ENCODE assay signal across 8 mouse cellular contexts in the genomic region with DNA sequence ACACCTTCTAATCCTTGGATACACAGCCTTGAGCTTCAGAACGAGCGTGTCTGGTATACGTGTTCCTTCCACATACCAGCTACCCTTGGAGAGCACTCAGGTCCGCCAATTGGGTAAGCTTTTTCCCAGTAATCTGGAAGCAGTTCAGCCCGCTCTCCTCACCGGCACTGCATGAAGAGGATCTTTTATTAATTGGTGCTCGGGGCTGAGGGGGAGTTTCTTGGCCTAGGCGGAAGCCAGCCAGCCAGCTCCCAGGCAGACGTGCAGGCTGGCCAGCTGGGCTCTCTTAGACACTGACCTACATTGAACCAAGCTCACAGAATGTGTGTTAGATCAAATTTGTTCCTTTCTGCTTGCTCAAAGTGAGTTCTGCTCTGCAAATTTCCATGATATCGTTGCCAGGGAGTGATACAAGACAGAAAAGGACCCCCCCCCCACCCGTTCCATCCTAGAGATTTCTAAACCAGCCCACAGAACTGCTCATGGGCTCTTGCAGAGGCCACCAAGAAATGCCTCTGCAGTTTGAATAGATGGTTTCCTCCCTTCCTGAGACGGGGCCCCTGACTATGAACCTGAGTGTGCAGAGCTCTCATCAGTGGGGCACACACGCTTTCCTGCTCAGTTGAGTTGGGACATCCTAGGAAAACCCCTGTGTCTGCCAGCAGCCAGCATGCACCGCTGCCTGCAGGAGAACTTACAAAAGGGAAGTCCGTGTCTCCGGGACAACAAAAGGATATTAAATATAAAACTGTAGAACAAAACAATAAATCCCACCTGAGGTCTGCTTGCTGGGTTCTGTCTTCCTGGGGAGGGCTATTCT.
DNase-seq lines count a peak whose midpoint lies in the region; ATAC-seq and TF ChIP-seq lines count a peak whose summit lies in the region.

No protein-coding gene starts in this region.

- no peaks in the 10 kb centered on the region for H3K27me3 ChIP-seq in embryonic facial prominence, embryonic 10.5 days (replicated peaks; ENCODE audit: low read depth, poor library complexity, severe bottlenecking)
- no peaks in the 10 kb centered on the region for H3K27me3 ChIP-seq in kidney, adult 2 months (replicated peaks; ENCODE audit: control insufficient read depth, insufficient read depth, low read length)
- peaks cover 16% of the 10 kb centered on the region for H3K27me3 ChIP-seq in midbrain, embryonic 13.5 days

- H3K4me2 ChIP-seq in midbrain, embryonic 13.5 days (replicated peaks) = no peak overlapping the region

- peaks cover 38% of the 10 kb centered on the region for H3K4me1 ChIP-seq in embryonic facial prominence, embryonic 10.5 days
- peaks cover 9% of the 10 kb centered on the region; the same call in 1 of the 2 replicates for H3K4me1 ChIP-seq in kidney, adult 2 months (ENCODE audit: control insufficient read depth, insufficient read depth, low read length)
- H3K4me1 ChIP-seq in midbrain, embryonic 13.5 days (replicated peaks) = peaks cover 18% of the 10 kb centered on the region

- H3K4me3 ChIP-seq in embryonic facial prominence, embryonic 10.5 days = no peak overlapping the region
- H3K4me3 ChIP-seq in kidney, adult 2 months (ENCODE audit: insufficient read depth, low read depth, low read length) = no peak overlapping the region
- no peak overlapping the region for H3K4me3 ChIP-seq in midbrain, embryonic 13.5 days (replicated peaks)

- peak; percentile 37; the same call in 1 of the 2 replicates for ATAC-seq in midbrain, embryonic 13.5 days

- peak; percentile 36 for DNase-seq in brain, embryonic 18.5 days (ENCODE audit: low read depth, low spot score)
- DNase-seq in embryonic facial prominence, embryonic 10.5 days (ENCODE audit: low spot score) = peak; percentile 52
- peak; percentile 54 to 70 for DNase-seq in heart, adult 18-20 months
- DNase-seq in kidney, adult 2 months = peak; percentile 51
- peak; percentile 30 for DNase-seq in left cerebral cortex, postnatal 36 days (ENCODE audit: low spot score in 2 of 2)
- peak; percentile 32 for DNase-seq in telencephalon, adult 2 months (ENCODE audit: low read depth, low spot score)
- DNase-seq in MN1 (ENCODE audit: low spot score) = no peak

- intact Hi-C loops in left cerebral cortex, postnatal 36 days (cut with DNase I) = loop anchor here (10.0 kb wide), 1 partner anchor 198 kb away; no protein-coding TSS in a partner anchor

- no peaks in the 10 kb centered on the region for H3K36me3 ChIP-seq in embryonic facial prominence, embryonic 10.5 days (replicated peaks)
- H3K36me3 ChIP-seq in kidney, adult 2 months (ENCODE audit: control insufficient read depth, insufficient read depth, low read length) = no peaks in the 10 kb centered on the region
- no peaks in the 10 kb centered on the region for H3K36me3 ChIP-seq in midbrain, embryonic 13.5 days

- H3K27ac ChIP-seq in embryonic facial prominence, embryonic 10.5 days (replicated peaks) = peak overlapping the region; percentile 63
- peak overlapping the region; percentile 48; the same call in 1 of the 2 replicates for H3K27ac ChIP-seq in kidney, adult 2 months (ENCODE audit: insufficient read depth, low read depth, low read length)
- H3K27ac ChIP-seq in midbrain, embryonic 13.5 days = peak overlapping the region; percentile 30; the same call in 1 of the 2 replicates

- H3K9me3 ChIP-seq in embryonic facial prominence, embryonic 10.5 days = no peaks in the 10 kb centered on the region
- H3K9me3 ChIP-seq in midbrain, embryonic 13.5 days = no peaks in the 10 kb centered on the region

- H3K9ac ChIP-seq in midbrain, embryonic 13.5 days (replicated peaks) = no peak overlapping the region

- TF ChIP-seq POLR2A in kidney, adult 2 months (IDR thresholded peaks at IDR 0.05; ENCODE audit: low read depth, low read length) = no peak

- WGBS in embryonic facial prominence, embryonic 10.5 days = 51% methylated on average over 16 of the region's 16 CpGs
- WGBS in kidney, adult 2 months = 50% methylated on average over 16 of the region's 16 CpGs
- WGBS in midbrain, embryonic 13.5 days = 37% methylated on average over 16 of the region's 16 CpGs

- no peak for TF ChIP-seq CTCF in kidney, adult 2 months (conservative IDR thresholded peaks at IDR 0.05; ENCODE audit: insufficient read depth, insufficient read length, low read depth, low read length)
